Mouse (Mus musculus): ENCODE measurements at regions not wholly inside any gene's neighbourhood (a gene's known extent, or its start where the extent isn't known, plus 50 kb on each side); places are given as distances from the start of the nearest gene placed in this dataset.
A peak's percentile ranks its signal among the peaks of the same experiment; 100 is the strongest.
"Not testable (repeated sequence)": the region's sequence is repeated elsewhere in the genome, so short reads cannot be mapped to it uniquely, and the experiment has no call there.

DNA sequence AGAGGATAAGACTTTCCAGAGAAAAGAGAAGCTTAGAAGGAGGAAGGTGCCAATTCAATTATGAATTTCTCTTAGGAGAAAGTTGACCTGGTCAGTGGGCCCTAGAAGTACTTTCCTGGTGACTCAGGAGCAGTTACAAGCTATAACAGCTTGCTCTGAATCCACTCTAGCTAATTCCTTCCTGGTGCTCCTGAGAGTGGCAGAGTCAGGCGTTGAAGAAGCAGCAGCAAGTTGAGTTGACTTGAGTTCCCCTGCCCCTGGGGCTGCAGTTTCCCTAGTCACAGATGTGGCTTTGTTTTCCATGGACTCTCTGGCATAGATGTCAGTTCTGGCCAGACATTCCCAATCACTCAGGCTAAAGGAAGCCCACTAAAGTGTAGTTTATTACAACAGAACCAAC is 85.9 kb downstream of the Osr1 start:
- DNase-seq, result no peak

DNA sequence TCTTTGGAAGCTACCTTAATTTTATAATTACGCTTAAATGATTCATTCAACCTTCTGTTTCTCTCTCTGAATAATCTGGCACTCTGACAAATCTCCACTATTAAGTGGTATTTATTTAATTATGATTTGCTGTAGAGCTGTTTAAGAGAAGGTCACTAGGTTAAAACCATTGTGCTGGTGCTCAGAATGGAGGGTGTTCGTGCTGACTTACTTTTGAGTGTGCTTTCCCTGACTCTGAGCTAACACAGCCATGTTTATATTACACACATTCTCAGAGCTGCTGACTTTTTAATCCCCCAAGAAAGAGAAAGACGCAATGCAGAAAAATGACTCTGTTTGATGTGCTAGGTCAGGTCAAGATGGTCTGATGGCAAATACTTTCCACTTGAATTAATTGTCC is 86.4 kb downstream of the Osr1 start:
- DNase-seq, result no peak

DNA sequence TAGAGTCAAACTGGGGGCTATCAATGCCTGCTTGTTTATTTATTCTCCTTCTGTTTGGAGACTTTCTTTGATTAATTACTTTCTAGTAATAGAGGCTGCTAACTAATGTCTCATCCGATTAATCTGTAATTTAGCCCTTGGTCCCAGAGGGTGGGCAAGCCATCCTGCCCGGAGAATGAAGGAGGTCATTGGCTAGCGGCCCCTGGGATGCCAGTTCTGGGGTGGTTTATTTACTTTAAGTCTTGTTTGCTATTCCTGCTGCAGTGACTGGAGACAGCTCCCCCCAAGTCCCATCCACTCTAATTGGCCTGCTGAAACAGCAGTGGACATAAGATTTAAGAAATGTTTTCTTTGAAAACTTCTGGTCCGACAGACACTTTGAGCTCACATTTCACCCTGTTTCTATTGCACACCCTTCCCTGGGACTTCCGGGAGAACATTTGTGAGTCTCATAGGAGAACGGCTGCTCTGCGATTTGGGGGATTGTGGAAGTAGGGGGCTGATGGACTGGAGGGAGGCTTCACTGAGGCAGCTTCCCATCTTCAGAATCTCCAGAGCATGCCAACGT is 87.4 kb downstream of the Osr1 start:
- no peak for DNase-seq

DNA sequence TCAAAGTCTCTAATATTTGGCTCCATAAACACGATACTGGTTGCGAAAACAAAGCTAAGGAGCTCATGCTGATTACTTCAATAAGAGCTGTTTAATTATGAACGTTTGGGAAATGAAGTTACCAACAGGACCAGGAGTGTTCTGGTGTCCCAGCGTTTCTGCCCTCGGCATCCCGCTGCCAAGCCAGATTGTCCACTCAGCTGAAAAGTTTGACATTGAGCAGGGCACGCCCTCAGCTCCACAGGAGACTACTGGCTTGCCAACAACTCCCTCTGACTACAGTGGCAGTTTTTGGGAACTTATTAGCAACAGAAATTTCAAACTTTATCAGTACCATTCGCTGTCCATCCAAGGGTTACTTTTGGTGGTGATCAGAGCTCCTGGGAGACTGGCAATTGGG is 87.9 kb downstream of the Osr1 start:
- DNase-seq, result peak; percentile 13 to 53

DNA sequence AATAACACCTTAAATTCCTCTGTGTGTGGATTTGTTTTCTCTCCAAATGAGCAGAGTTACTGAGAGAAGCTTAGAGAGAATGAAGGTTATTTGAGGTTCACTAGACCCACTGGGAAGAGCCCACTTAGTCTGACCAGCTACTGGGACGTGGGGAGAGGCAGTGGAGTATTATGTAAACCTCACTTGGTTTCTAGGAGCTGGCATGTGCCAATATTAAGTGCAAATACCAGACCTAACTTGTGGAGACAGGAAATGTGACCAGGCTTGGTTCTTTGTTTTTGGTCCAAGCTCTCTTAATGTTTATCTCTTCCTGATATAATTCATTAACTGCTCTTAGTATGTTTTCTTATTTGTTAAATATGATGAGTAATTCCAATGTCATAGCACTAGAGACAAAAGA is 90.4 kb downstream of the Osr1 start:
- DNase-seq, result peak; percentile 3 to 13

DNA sequence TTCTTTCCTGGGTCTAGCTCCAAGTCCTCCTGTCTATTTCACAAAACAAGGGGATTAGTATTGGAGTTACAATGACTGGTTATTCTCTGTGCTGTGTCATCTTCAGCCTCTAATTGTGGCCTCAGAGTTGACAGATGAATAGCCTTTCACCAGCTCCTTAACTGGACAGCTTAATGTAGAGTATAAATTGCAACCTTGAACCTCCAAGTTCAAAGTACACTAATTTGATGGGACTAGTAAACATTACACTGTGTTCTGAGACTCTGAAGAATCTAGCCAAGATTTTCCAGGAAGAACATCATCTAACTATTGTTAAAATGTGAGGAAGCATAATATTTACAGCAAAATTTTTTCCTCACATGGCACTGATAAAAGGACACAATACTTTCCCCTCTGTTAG is 118.9 kb downstream of the Osr1 start:
- peak in 1 of 2 experiments; percentile 4 for DNase-seq

DNA sequence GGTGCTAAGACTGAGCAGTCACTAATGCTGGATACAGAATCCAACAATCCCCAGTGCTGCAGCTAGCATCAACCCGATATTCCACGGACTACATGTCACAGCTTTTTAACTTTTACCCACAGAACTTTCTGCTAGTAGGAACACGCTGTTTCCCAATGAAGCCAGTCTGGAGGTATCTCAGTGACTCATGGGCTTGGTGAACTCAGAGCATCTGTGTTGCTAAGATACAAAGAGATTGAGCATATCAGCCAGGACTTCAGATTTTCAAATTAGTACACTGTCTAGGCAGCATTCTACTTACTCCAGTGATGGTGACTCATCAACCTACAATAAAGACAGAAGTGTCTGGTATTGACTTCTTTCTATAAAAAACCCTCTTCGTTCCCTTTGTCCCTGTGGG is 119.6 kb downstream of the Osr1 start:
- DNase-seq, result no peak

DNA sequence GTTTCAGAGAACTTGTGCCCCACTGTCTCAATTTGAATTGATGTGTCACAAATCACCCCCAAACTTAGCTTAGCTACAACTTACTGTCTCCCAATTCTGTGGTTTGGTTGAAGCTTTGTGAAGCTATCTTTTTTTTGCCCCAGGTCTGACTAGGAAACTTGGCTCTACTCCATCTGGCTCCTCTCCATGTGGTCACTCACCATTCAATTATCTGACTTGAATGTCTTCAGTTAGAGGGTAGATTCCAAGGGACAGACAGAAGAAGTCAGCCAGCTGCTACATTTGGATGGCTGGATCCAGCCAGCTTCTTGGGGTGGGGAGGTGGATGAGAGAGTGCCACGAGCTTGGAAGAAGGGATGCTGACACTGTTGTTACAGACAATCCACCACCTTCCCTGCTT is 163.0 kb downstream of the Osr1 start:
- DNase-seq, result peak; percentile 4 to 49

DNA sequence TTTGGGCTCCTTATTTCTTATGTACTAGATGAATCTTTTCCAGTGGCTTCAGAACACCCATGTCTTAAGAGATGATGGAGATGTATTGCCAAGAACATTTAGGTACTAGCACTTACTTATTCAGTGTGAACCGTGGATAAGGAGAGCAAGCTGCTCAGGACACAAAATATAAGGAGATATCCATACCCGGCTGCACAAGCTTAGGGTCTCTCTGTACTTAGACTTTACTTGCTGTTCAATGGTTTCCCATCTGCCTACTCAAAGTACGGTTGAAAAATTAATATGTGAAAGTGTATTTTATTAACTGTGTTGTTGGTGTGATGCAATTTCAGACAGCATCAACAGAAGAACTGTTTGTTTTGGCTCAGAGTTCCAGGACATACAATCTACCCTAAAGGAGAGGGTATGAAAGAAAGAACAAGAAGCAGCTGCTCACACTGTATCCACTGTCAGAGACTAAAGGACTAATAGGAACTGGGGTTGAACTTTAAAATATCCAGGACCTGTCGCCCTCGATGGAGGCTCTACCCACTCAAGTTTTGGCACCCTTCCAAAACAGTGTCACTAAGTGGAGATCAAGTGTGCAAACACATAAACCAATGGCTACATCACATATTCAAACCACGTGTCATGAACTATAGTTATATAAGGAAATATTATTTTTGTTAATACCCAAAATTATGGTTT is 174.9 kb downstream of the Osr1 start:
- DNase-seq, result peak in 1 of 2 experiments; percentile 1

DNA sequence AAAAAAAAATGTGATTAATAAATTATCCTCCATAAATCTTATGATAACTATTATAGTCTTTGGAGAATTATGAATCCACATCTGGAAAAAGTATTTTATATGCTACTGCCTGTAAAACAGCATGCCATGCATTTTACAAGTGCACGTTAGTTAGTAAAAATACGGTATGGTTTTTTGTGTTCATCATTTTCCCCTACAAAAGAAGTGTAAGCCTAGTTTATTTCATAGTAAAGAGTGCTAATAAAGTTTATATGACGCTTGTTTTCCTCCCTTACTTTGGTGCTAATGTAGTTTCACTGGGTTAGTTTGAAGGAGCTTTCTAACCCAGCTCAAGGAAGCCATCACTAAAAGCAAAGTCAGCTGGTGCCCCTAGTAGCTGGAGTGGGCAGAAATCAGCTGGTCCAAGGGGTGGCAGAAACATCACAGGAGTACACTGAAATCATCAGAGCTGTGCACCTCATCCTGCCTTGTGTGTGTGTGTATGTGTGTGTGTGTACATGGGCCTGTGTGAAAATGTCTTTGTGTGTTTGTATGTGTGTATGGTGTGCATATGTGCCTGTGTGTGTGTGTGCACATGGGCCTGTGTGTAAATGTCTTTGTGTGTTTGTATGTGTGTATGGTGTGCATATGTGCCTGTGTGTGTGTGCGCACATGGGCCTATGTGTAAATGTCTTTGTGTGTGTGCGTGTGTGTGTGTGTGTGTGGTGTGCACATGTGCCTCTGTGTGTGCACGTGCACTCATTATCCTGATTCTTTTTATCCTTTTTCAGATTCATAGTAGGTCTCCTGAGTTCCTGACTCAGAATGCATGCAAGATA is 181.6 kb downstream of the Osr1 start:
- no peak for DNase-seq

DNA sequence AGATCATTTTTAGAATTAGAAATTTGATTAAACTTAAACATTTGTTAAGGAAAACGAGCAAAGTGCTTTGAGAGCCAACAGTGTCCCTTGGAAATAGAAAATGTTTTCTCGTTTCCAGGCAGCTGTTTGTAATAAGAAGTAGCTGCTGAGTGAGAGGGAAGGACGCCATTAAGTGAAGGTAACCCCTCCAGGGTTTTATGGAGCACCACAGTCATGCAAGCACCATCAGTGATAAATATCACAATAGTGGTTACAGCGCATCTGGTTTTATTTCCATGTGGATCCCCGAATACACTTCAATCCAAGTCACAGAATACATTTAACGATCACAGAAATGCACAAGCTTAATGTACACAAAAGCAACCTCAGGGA is 182.1 kb downstream of the Osr1 start:
- DNase-seq, result no peak

DNA sequence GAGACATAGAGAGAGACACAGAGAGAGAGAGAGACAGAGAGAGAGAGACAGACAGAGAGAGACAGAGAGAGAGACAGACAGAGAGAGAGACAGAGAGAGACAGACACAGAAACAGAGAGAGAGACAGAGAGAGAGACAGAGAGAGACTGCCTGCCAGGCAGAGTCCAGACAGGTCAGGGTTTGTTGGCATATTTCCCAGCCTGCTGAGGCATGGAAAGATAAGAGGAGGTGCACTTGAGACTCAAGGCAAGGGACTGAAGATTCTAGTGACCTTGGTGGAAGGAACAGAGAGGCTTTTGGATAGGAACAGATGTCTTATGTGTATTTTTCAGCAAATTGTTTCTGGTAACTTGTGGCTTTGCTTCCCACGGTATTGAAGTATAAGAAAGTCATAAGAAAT is 186.5 kb downstream of the Osr1 start:
- peak; percentile 32 to 49 for DNase-seq

DNA sequence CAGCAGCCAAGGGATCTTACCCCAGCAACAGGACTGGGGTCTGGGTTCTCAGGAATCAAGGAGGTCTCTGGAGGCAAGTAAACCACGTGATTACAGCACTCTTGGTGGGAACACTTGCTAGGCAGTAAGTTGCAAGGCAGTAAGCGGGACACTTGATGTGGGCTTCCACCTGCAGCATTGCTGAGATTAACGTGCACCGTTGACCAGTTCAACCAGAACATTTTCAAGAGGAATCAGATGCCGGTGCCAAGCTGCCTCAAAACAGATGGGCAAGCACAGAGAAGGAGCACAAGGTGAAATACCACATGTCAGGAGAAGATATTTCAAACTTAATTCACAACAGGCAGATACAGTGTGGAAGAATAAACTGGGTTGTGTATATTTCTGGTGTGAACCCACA is 190.9 kb downstream of the Osr1 start:
- DNase-seq, result no peak

DNA sequence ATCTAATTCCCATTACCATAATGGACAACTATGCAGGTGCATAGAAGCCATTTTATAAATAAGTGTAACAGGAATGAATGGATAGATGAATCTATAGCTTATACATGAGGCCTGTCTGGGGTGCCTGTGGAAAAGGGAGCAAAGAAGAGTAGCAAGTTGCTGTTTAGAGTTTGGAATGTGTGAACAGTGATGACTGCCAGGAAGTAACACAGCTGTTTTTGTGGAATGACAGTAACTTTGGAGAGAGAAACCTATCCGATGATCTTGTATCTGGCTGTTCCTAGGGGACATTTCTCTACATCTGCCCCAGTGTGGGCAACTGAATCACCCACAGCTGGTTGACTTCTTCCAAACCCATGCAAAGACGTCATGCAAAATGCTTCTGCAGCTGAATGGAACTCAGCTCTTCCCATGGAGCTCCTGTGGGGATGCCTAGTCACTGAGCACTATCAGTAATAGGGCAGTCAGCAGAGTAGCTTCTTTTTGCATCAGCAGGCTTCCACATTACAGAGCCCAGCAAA is 192.4 kb downstream of the Osr1 start:
- not testable (repeated sequence) for DNase-seq

DNA sequence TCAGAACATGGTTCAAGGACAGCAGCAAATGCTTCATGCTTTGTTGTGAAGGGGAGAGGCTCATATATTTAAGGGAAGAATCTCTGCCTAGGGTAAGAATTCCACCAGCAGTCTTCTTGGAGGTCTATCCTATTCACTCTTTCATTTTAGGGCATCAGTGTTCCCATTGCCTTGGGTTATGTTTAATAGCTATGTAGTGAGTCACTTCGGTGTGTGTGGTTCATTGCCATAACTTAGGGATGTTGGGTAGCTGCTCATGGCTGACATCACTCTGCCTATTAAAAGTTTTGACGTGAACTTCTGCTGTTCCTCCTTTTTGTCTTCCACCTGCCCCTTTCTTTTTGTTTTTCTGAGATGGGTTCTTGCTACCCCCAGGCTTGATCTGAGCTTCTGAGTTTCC is 192.9 kb downstream of the Osr1 start:
- DNase-seq, result no peak

DNA sequence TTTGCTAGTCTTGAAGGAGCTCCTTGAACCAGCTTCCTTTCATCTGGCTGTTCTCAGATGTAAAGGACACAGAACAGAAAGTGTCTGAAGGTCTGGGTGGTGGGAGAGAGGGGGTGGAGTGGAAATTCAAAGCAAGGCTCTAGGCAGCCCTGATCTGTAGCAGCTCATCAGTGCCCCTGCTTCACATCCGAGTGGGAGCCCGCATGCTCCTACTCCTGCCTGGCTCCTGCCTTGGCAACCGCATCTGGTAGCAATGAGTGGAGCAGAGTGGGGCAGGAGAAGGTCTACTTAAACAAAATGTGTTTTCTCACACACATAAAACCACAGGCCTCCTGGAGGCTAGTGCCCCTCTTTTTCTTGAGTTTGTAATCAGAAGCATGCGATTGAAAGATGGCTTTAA is 201.0 kb downstream of the Osr1 start:
- DNase-seq, result no peak

DNA sequence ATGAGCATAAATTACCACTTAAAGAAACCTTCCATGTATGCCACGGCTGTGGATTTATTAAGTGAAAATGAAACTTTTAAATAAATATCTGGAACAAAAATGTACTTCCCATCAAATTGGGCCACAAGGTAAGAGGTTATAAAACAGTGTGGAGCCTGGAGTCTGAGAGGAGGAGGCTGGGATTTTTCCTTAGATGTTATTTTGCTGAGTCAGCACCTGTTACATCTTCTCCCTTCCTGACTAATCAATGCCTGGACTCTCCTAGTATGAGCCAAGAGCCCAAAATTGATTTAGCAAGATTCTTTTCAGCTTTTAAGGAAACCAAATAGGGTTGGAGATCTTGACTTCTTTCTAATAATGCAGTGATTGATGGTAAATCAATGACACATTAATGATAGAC is 203.0 kb downstream of the Osr1 start:
- no peak for DNase-seq

DNA sequence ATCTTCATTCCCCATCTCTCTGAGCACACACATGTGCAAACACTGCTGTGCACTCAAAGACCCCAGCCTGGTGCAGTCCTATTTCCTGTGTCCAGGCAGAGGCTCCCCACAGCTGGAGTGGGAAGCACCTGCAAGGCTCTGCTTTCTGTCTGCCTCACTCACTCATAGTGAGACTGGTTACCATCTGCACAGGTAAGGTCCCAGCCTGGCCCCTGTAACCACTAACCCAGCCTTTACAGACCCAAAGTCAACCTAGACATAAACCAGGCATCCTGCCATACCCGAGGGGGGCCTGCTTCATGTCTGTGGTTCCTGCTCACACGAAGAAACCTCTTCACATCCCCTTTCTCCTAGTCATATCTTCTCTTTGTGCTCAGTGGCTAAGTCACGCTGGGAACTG is 232.4 kb downstream of the Osr1 start:
- DNase-seq, result peak in 1 of 2 experiments; percentile 1

DNA sequence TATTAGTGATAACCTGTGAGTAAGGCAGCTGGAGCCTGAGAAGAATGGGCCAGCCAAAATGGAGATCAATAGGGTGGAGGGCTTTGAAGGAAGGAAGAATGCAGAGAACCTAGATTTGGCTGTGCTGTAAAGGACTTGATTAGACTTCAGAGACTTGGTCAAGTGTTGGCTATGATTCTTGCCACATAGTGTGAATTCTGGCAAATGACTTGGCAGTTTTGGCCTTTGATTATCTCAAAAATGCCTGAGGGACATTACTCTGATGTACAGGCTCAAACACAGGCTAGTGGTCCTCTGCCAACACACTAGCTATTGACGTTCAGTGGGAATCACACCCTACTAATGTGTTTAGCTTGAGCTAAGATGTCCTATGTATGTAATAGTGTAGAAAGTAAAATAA is 237.5 kb downstream of the Osr1 start:
- DNase-seq, result no peak

DNA sequence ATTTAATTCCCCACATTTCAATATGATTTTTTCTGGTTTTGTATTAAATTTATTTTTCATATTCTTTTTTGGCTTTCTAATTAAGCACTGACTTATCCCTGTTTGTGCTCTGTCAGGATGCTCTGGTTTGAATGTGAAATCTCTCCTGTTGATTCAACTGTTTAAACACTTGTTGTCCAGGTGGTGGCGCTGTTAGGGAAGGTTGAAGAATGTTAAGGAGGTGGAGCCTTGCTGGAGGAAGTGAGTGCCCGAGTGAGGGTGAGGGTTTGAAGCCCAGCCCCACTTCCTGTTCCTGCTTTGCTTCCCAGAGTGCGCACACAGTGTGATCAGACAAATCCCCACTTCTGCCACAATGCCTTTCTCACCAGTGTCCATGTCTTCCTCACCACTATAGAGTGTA is 263.4 kb downstream of the Osr1 start:
- peak in 1 of 2 experiments; percentile 29 for DNase-seq

DNA sequence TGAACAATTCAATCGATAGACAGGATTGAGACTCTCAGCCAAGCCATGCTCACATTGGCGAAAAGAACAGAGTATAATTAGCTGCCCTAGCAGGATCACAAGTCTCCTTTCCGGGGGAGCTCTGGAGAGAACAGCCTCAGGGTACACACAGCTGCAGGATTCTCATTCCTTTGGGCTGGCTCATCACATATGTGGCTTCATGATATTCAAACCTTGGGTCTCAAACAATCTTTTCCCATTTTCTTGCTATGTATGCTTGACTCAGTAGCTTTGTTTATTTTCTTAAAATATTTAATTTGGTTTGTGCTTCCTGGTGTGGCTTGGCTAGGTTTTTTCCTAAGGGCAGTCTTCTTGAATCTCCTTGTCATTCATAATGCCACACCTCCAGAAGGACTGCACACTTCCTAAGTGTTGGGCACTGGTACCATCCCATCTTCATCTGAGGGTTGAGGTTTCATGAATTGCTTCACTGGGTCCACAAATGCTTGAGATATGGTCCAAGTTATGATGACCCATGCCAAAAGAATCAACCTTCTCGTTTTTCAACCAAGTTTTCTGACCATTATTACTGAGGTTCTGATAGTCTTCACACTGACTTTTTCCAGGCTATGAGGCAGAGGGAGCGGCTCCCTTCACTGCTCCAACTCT is 269.4 kb downstream of the Osr1 start:
- no peak for DNase-seq

DNA sequence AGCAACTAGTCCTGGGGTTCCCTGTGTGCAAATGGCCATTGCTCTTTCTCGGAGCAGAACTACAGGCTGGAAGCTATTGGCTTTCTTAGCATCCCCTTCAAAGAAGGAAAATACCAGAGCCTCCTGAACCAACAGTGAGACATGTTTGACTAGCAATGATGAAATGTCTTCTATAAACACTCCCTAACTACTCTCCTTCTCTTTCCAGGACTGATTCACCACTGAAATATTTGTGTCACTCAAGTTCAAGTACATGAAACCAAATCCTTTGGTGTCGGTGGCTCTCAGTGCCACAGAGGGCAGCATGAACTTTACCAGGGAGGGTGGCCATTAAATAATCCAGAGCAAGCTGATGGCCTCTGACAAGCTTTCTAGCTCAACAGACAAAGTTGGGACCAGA is 270.0 kb downstream of the Osr1 start:
- DNase-seq, result no peak

DNA sequence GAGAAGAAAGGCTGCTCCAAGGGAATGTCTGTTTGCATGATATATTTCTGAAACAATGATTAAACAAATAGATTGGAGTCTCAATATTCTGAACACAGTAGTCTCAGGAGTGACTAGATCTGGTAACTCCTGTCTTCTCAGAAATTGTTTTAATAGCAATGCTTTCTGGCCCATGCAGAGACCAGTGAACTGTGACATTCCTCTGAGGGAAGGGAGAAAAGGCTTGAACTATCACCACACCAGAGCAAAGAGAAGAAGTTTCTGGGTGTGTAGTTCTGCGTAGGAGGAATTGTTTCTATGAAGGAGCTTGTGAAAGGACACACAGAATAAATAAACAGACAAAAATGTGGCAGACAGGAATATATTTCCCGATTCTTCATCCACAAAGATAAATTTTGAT is 277.1 kb downstream of the Osr1 start:
- no peak for DNase-seq

Measured in kidney, postnatal 36 days (tissue).